Mouse (Mus musculus) heart, postnatal 0 days (tissue): Measurements from ENCODE around the gene Vmn2r65. TPM values are rescaled to one million over a fixed set of nuclear protein-coding genes. Genes with fewer than 3 reads are reported as not detected.

Experiments used
- ATAC-seq: fragments of 200-750 bp; cut with Nextera tagmentation; 2 replicates; pipeline ENCODE4 v1.8.0; 2017; ENCODE audit warnings: low read depth, moderate number of reproducible peaks, moderate library complexity; ENCODE audit not compliant: insufficient read depth
- DNase-seq: peaks from one replicate; pipeline ENCODE4 v3.0.0-alpha.2; 2016; ENCODE audit warnings: low spot score
- H3K27ac ChIP-seq: fragments of 300-500 bp; sonication (generic); 2 replicates; pipeline ENCODE4 v1.5.1; 2014; ENCODE audit warnings: low read depth, mild to moderate bottlenecking
- H3K27me3 ChIP-seq: fragments of 300-500 bp; sonication (generic); 2 replicates; pipeline ENCODE4 v1.6.1; 2014; ENCODE audit warnings: low read length, mixed read lengths; ENCODE audit not compliant: control insufficient read depth, insufficient read depth
- H3K36me3 ChIP-seq: fragments of 300-500 bp; sonication (generic); replicated peaks from 2 replicates; pipeline ENCODE4 v1.6.1; 2014; ENCODE audit warnings: low read length, mixed read lengths; ENCODE audit not compliant: control insufficient read depth, insufficient read depth
- H3K4me1 ChIP-seq: fragments of 300-500 bp; sonication (generic); 2 replicates; pipeline ENCODE4 v1.6.1; 2014; ENCODE audit warnings: antibody characterized with exemption; ENCODE audit not compliant: control insufficient read depth, insufficient read depth
- H3K4me2 ChIP-seq: fragments of 300-500 bp; sonication (generic); 2 replicates; pipeline ENCODE4 v1.6.1; 2014; ENCODE audit warnings: low read depth, mild to moderate bottlenecking, low read length, moderate library complexity
- H3K4me3 ChIP-seq: fragments of 300-500 bp; sonication (generic); 2 replicates; pipeline ENCODE4 v1.5.1; 2014; ENCODE audit warnings: low read depth, low read length
- H3K9ac ChIP-seq: fragments of 300-500 bp; sonication (generic); replicated peaks from 2 replicates; pipeline ENCODE4 v1.6.1; 2014; ENCODE audit warnings: low read depth, low read length, mixed read lengths
- H3K9me3 ChIP-seq: fragments of 300-500 bp; sonication (generic); replicated peaks from 2 replicates; pipeline ENCODE4 v1.6.1; 2016; ENCODE audit warnings: low read length; ENCODE audit not compliant: control insufficient read depth
- CTCF ChIP-seq: IDR thresholded peaks from 2 replicates; pipeline ENCODE4 v1.5.1; 2016; ENCODE audit warnings: antibody characterized with exemption, control low read depth, low read depth
- EP300 ChIP-seq: IDR thresholded peaks from 2 replicates; pipeline ENCODE4 v1.6.1; 2016; ENCODE audit warnings: antibody characterized with exemption, low read depth
- WGBS: fragments of 180-500 bp; shearing (Covaris S2); extraction: QIAGEN DNeasy Blood & Tissue Kit; methylation state at CpG from one replicate; pipeline ENCODE4 v1.1.7; 2014; 5-methylcytosine and 5-hydroxymethylcytosine counted together
- polyA plus RNA-seq: library from polyadenylated mRNA; unstranded; fragments of >200 nt; fragmentation: Nextera tagmentation; extraction: Ambion mirVana; gene quantifications from 2 replicates; pipeline ENCODE4 v1.2.1, GENCODE M21; 2015
- total RNA-seq: library from RNA; depleted of rRNA; stranded (reverse); fragments of >200 nt; gene quantifications from 2 replicates; pipeline ENCODE4 v1.2.3, GENCODE M21; 2014; ENCODE audit warnings: low replicate concordance; rRNA removed

Vmn2r65 gene
- total RNA-seq = not detected in 2 replicates
- not detected in 2 replicates for polyA plus RNA-seq

DNA sequence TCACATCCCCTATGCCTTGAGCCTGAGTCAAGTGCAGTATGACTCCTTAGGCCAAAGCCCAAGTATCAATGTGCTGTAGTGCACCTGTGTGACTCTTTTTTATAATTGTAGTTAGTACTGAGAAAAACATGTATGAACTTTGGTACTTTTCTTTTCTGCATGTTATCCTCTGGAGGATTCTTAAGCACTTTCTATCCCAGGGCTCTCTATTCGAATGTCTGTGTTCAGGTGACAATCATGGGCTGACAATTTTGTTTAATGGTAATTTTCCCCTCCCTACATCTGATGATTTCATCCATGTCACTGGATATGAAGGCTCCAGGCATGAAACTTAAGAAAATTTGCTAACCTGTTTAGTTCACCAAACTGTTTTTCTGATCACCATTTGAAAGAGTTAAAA is at the start of gene Vmn2r65:
Vmn2r65 (minus strand) TSS at position 101 of the 400 bp plus-strand sequence.
- WGBS = 34% methylated on average over 1 of the region's 1 CpGs
- TF ChIP-seq EP300 (no peak), CTCF (no peak)
- H3K27ac ChIP-seq = no peak within 1 kb of the TSS
- no peak for ATAC-seq
- H3K4me1 ChIP-seq = no peaks in the 10 kb centered on the region
- H3K4me2 ChIP-seq = no peak within 1 kb of the TSS
- no peak for DNase-seq
- no peaks in the 10 kb centered on the region for H3K36me3 ChIP-seq
- no peaks in the 10 kb centered on the region for H3K9me3 ChIP-seq
- no peak within 1 kb of the TSS for H3K9ac ChIP-seq
- H3K27me3 ChIP-seq = no peaks in the 10 kb centered on the region
- H3K4me3 ChIP-seq = no peak within 1 kb of the TSS

DNA sequence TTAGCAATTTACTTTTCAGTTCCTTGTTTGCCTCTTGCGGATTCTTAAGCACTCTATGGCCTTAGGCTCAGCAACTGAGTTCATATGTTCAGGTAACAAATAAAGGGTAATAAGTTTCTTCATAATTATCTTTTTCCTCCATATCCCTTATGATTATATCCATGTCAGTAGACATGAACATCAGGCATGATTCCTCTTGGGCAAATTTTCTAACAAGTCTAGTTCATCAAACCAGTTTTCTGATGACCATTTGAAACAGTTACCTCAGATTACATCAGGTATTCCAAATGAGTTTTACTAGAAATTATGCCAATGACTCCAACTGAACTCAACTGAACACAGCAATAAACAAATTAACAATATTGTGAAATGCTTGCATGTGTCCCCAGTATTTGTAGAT is 48.3 kb upstream of the Vmn2r65 start, which contains the start of gene Vmn2r66:
Vmn2r66 (minus strand) TSS at position 101 of the 400 bp plus-strand sequence.
- Histone ChIP-seq H3K4me1 (no peaks in the 10 kb centered on the region), H3K4me3 (no peak within 1 kb of the TSS), H3K9me3 (0 out of 2 replicates have a peak, but pooled peaks cover 8% of the 10 kb centered on the region), H3K27me3 (no peaks in the 10 kb centered on the region), H3K9ac (no peak within 1 kb of the TSS), H3K36me3 (no peaks in the 10 kb centered on the region), H3K4me2 (no peak within 1 kb of the TSS), H3K27ac (no peak within 1 kb of the TSS)
- DNase-seq (no peak), ATAC-seq (no peak)
- TF ChIP-seq EP300 (no peak), CTCF (no peak)
- WGBS = 71% methylated on average over 1 of the region's 1 CpGs

DNA sequence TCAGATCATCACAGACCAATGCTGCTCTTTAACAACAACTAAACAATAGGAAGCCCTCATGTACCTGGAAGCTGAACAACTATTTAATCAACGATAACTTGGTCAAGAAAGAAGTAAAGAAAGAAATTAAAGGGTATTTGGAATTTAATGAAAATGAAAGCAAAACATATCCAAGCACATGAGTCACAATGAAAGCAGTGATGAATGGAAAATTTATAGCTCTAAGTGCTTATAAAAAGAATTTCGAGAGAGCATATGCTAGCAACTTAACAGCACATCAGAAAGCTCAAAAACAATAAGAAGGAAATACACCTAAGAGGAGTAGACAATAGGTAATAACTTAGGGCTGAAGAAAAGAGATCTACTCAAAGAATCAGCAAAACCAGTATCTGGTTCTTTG is 32.8 kb upstream of the Vmn2r65 start:
- WGBS = 48% methylated on average over 2 of the region's 2 CpGs

More for the DNA sequence above, 32.8 kb upstream of the Vmn2r65 start:
- no peak for TF ChIP-seq EP300
- TF ChIP-seq CTCF = no peak
- ATAC-seq (no peak), DNase-seq (no peak)
- Histone ChIP-seq H3K4me3 (no peak overlapping the region), H3K27me3 (no peaks in the 10 kb centered on the region), H3K4me1 (no peaks in the 10 kb centered on the region), H3K4me2 (no peak overlapping the region), H3K36me3 (no peaks in the 10 kb centered on the region), H3K9me3 (no peaks in the 10 kb centered on the region), H3K27ac (no peak overlapping the region), H3K9ac (no peak overlapping the region)

Other genes with a start within 250 kb of the Vmn2r65 start
- gene Olfr291, start 110.6 kb downstream of the Vmn2r65 start, total RNA-seq = not detected in 2 replicates
- gene Olfr291, start 110.6 kb downstream of the Vmn2r65 start, polyA plus RNA-seq = not detected in 2 replicates
- not detected in 2 replicates for gene Vmn2r66, start 48.2 kb upstream of the Vmn2r65 start, total RNA-seq
- not detected in 2 replicates for gene Vmn2r66, start 48.2 kb upstream of the Vmn2r65 start, polyA plus RNA-seq
- gene Vmn2r67, start 191.9 kb upstream of the Vmn2r65 start, total RNA-seq = not detected in 2 replicates
- not detected in 2 replicates for gene Vmn2r67, start 191.9 kb upstream of the Vmn2r65 start, polyA plus RNA-seq